Mouse (Mus musculus) myocyte (in vitro differentiated cells): ENCODE measurements around the gene Ppp1r14b.

Experiments
- E2F4 ChIP-seq: IDR thresholded peaks from one replicate; pipeline ENCODE4 v1.6.1; 2011; ENCODE audit warnings: mild to moderate bottlenecking, control low read depth, moderate library complexity; ENCODE audit not compliant: insufficient read depth
- MAX ChIP-seq: IDR thresholded peaks from one replicate; pipeline ENCODE4 v1.6.1; 2011; ENCODE audit warnings: low read depth, mild to moderate bottlenecking, control low read depth
- MYOD1 ChIP-seq, 3 experiments: IDR thresholded peaks; one replicate each; pipeline ENCODE4 v1.6.1; 2011; ENCODE audit warnings: control low read depth in 2 of 3, low read depth in 2 of 3, mild to moderate bottlenecking in 2 of 3, moderate library complexity in 1 of 3; ENCODE audit not compliant: insufficient read length in 2 of 3, control insufficient read depth in 1 of 3
- MYOG ChIP-seq, 3 experiments: IDR thresholded peaks; one replicate each; pipeline ENCODE4 v1.6.1; 2011; ENCODE audit warnings: control low read depth in 2 of 3, low read depth in 2 of 3, mild to moderate bottlenecking in 2 of 3; ENCODE audit not compliant: insufficient read length in 2 of 3, control insufficient read depth in 1 of 3, insufficient read depth in 1 of 3
- POLR2A ChIP-seq: IDR thresholded peaks from one replicate; pipeline ENCODE4 v1.6.1; 2011; ENCODE audit warnings: low read depth, mild to moderate bottlenecking, control low read depth, moderate library complexity; ENCODE audit not compliant: insufficient read length
- POLR2AphosphoS2 ChIP-seq: IDR thresholded peaks from one replicate; pipeline ENCODE4 v1.6.1; 2011; ENCODE audit warnings: low read depth, control low read depth; ENCODE audit not compliant: insufficient read length
- TCF12 ChIP-seq: IDR thresholded peaks from one replicate; pipeline ENCODE4 v1.6.1; 2011; ENCODE audit warnings: mild to moderate bottlenecking, control low read depth; ENCODE audit not compliant: poor library complexity, insufficient read depth, severe bottlenecking
- USF1 ChIP-seq: IDR thresholded peaks from one replicate; pipeline ENCODE4 v1.6.1; 2011; ENCODE audit warnings: low read depth, mild to moderate bottlenecking, control low read depth, moderate library complexity

- TF ChIP-seq E2F4 = no peak
- no peak for TF ChIP-seq POLR2A
- TF ChIP-seq MYOG (IDR thresholded peaks at IDR 0.05; ENCODE audit: control insufficient read depth in 1 of 3, insufficient read depth in 1 of 3, insufficient read length in 2 of 3, low read depth in 2 of 3) = no peak
- TF ChIP-seq TCF12 = no peak
- no peak for TF ChIP-seq MAX
- TF ChIP-seq USF1 = no peak
- TF ChIP-seq MYOD1 (IDR thresholded peaks at IDR 0.05; ENCODE audit: control insufficient read depth in 1 of 3, insufficient read length in 2 of 3, low read depth in 2 of 3) = no peak
- TF ChIP-seq POLR2AphosphoS2 = no peak
These were observed 26.6 kb upstream of the Ppp1r14b start for GRCm38 (mm10) chr19:6948186-6948585.
